Mouse (Mus musculus): Measurements from ENCODE around the gene Eva1b.

DNA sequence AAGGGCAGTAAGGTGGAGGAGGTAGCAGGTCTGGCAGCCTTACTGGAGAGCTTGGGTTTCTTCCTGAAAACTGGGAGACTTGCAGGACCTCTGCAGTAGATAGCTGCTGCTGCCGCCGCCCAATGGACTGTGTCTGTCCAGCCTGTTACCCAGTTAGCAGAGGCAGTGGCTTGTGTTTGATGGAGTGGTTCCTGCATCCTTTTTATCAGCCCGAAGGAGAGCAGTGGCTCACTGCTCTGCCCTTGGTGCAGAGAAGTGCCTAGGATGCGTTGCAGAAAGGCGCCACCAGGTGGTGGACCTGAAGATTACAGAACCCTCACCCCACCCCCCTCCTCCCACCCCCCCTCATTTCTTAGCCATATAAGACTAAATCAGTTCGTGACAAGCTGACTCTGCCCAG is 33.6 kb upstream of the Eva1b start:
- TF ChIP-seq POLR2A (IDR thresholded peaks at IDR 0.05; ENCODE audit: insufficient read depth, low read depth, low read length) (no peak), CTCF (IDR thresholded peaks at IDR 0.05) (peak; percentile 90)

Measured in heart, adult 2 months (tissue).